Mouse (Mus musculus): ENCODE measurements around the gene Sfta2.

The Sfta2 gene

GRCm38 (mm10) chr17:35592131-35592530 lies 9.2 kb upstream of the Sfta2 start:
- no peak for DNase-seq (ENCODE audit: low read depth, low spot score)

- DNase-seq (ENCODE audit: low read depth, low spot score), result no peak
These were observed 7.6 kb upstream of the Sfta2 start for GRCm38 (mm10) chr17:35593786-35594185.

GRCm38 (mm10) chr17:35594456-35594855 lies 6.9 kb upstream of the Sfta2 start:
- DNase-seq (ENCODE audit: low read depth, low spot score), result no peak

GRCm38 (mm10) chr17:35597399-35597798 lies 4.0 kb upstream of the Sfta2 start:
- DNase-seq (ENCODE audit: low read depth, low spot score), result no peak

- DNase-seq (ENCODE audit: low read depth, low spot score), result no peak
These were observed 496 bp downstream of the Sfta2 start for GRCm38 (mm10) chr17:35601736-35602354.

GRCm38 (mm10) chr17:35617127-35617526 lies 15.8 kb downstream of the Sfta2 start:
- DNase-seq (ENCODE audit: low read depth, low spot score), result no peak

- no peak for DNase-seq (ENCODE audit: low read depth, low spot score)
These were observed 25.2 kb downstream of the Sfta2 start, which contains the start of gene Gm9573 for GRCm38 (mm10) chr17:35626537-35626936. Gm9573 (minus strand) TSS chr17:35626637.

GRCm38 (mm10) chr17:35633992-35634391 lies 32.6 kb downstream of the Sfta2 start:
- DNase-seq (ENCODE audit: low read depth, low spot score), result no peak

- DNase-seq (ENCODE audit: low read depth, low spot score), result no peak
These were observed 33.9 kb downstream of the Sfta2 start for GRCm38 (mm10) chr17:35635202-35635601.

- peak; percentile 46 for DNase-seq (ENCODE audit: low read depth, low spot score)
These were observed 34.4 kb downstream of the Sfta2 start for GRCm38 (mm10) chr17:35635699-35636111.

GRCm38 (mm10) chr17:35636363-35636762 lies 35.0 kb downstream of the Sfta2 start:
- no peak for DNase-seq (ENCODE audit: low read depth, low spot score)

- DNase-seq (ENCODE audit: low read depth, low spot score), result no peak
These were observed 37.3 kb downstream of the Sfta2 start for GRCm38 (mm10) chr17:35638475-35639190.

- no peak for DNase-seq (ENCODE audit: low read depth, low spot score)
These were observed 38.0 kb downstream of the Sfta2 start for GRCm38 (mm10) chr17:35639352-35639751.

GRCm38 (mm10) chr17:35643609-35644236 lies 42.4 kb downstream of the Sfta2 start, which contains the start of gene Mucl3:
Mucl3 (minus strand) TSS chr17:35643695.
- no peak for DNase-seq (ENCODE audit: low read depth, low spot score)

GRCm38 (mm10) chr17:35649429-35649828 lies 48.1 kb downstream of the Sfta2 start:
- DNase-seq (ENCODE audit: low read depth, low spot score), result no peak

- DNase-seq (ENCODE audit: low read depth, low spot score), result no peak
These were observed 51.7 kb downstream of the Sfta2 start for GRCm38 (mm10) chr17:35653086-35653485.

GRCm38 (mm10) chr17:35665957-35666515 lies 64.7 kb downstream of the Sfta2 start:
- DNase-seq (ENCODE audit: low read depth, low spot score), result no peak

- DNase-seq (ENCODE audit: low read depth, low spot score), result no peak
These were observed 65.5 kb downstream of the Sfta2 start for GRCm38 (mm10) chr17:35666851-35667256.

- DNase-seq (ENCODE audit: low read depth, low spot score), result peak; percentile 86
These were observed 66.2 kb downstream of the Sfta2 start, which contains the start of gene Vars2 for GRCm38 (mm10) chr17:35667334-35668065. Vars2 (minus strand) TSS chr17:35667592.

GRCm38 (mm10) chr17:35669731-35670130 lies 68.4 kb downstream of the Sfta2 start:
- DNase-seq (ENCODE audit: low read depth, low spot score), result no peak

- DNase-seq (ENCODE audit: low read depth, low spot score), result no peak
These were observed 70.5 kb downstream of the Sfta2 start for GRCm38 (mm10) chr17:35671846-35672245.

GRCm38 (mm10) chr17:35672527-35672926 lies 71.2 kb downstream of the Sfta2 start:
- no peak for DNase-seq (ENCODE audit: low read depth, low spot score)
